Mouse (Mus musculus) lung, embryonic 14.5 days (tissue): ENCODE measurements around the gene Fam83f. TPM values are rescaled to one million over a fixed set of nuclear protein-coding genes. Genes with fewer than 3 reads are reported as not detected.
"Not testable (repeated sequence)": the region's sequence is repeated elsewhere in the genome, so short reads cannot be mapped to it uniquely, and the experiment has no call there.

Experiments used
- ATAC-seq: fragments of 200-750 bp; cut with Nextera tagmentation; 2 replicates; pipeline ENCODE4 v1.8.0; 2017; ENCODE audit warnings: mild to moderate bottlenecking, moderate TSS enrichment, moderate library complexity; ENCODE audit not compliant: insufficient read depth
- DNase-seq: peaks from one replicate; pipeline ENCODE4 v3.0.0-alpha.2; 2015
- H3K27ac ChIP-seq: fragments of 300-500 bp; sonication (generic); 2 replicates; pipeline ENCODE4 v1.5.1; 2014; ENCODE audit warnings: low read depth, mild to moderate bottlenecking, moderate library complexity
- H3K27me3 ChIP-seq: fragments of 300-500 bp; sonication (generic); 2 replicates; pipeline ENCODE4 v1.6.1; 2014; ENCODE audit warnings: low read length, control low read depth; ENCODE audit not compliant: insufficient read depth
- H3K36me3 ChIP-seq: fragments of 300-500 bp; sonication (generic); 2 replicates; pipeline ENCODE4 v1.6.1; 2014; ENCODE audit warnings: control low read depth; ENCODE audit not compliant: insufficient read depth
- H3K4me1 ChIP-seq: fragments of 300-500 bp; sonication (generic); 2 replicates; pipeline ENCODE4 v1.6.1; 2014; ENCODE audit warnings: antibody characterized with exemption, control low read depth; ENCODE audit not compliant: insufficient read depth
- H3K4me2 ChIP-seq: fragments of 300-500 bp; sonication (generic); 2 replicates; pipeline ENCODE4 v1.6.1; 2014; ENCODE audit warnings: mild to moderate bottlenecking
- H3K4me3 ChIP-seq: fragments of 300-500 bp; sonication (generic); 2 replicates; pipeline ENCODE4 v1.5.1; 2014; ENCODE audit warnings: low read depth, low read length
- H3K9ac ChIP-seq: fragments of 300-500 bp; sonication (generic); 2 replicates; pipeline ENCODE4 v1.6.1; 2014
- H3K9me3 ChIP-seq: fragments of 300-500 bp; sonication (generic); 2 replicates; pipeline ENCODE4 v1.6.1; 2016; ENCODE audit warnings: low read depth, low read length, control low read depth
- CTCF ChIP-seq: IDR thresholded peaks from 2 replicates; pipeline ENCODE4 v1.5.1; 2016; ENCODE audit warnings: antibody characterized with exemption, low read depth
- WGBS: fragments of 180-500 bp; shearing (Covaris S2); extraction: QIAGEN DNeasy Blood & Tissue Kit; methylation state at CpG from one replicate; pipeline ENCODE4 v1.1.7; 2014; 5-methylcytosine and 5-hydroxymethylcytosine counted together
- polyA plus RNA-seq: library from polyadenylated mRNA; unstranded; fragments of >200 nt; fragmentation: Nextera tagmentation; extraction: Ambion mirVana; gene quantifications from 2 replicates; pipeline ENCODE4 v1.2.1, GENCODE M21; 2014

Gene Fam83f
- polyA plus RNA-seq, 1 experiment from 2014 or later: 0.76 TPM

DNA sequence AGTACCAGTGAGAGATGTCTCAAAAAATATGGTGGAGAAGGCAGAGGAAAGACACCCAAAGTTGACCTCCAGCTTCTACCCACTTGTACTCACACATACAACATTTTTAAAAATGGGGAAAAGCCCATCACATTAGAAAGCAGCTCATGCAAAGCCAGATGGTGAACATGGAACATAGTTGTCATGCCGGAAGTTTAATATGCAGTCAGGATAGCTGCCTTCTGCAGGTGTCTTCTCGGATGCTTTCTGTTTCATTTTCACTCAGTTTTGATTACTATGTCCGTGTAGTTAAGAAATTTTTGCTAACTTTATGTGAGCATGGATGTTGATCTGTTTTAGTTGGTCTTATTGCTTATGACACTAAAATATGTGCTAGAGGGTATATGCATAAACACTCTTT, 63.7 kb downstream of the Fam83f start:
- 84% methylated on average over 3 of the region's 3 CpGs for WGBS
- ATAC-seq (no peak), DNase-seq (no peak)
- Histone ChIP-seq H3K4me3 (no peak overlapping the region), H3K4me2 (no peak overlapping the region), H3K9me3 (no peaks in the 10 kb centered on the region), H3K36me3 (no peaks in the 10 kb centered on the region), H3K9ac (no peak overlapping the region), H3K27ac (no peak overlapping the region), H3K4me1 (peaks cover 17% of the 10 kb centered on the region), H3K27me3 (no peaks in the 10 kb centered on the region)
- no peak for TF ChIP-seq CTCF

DNA sequence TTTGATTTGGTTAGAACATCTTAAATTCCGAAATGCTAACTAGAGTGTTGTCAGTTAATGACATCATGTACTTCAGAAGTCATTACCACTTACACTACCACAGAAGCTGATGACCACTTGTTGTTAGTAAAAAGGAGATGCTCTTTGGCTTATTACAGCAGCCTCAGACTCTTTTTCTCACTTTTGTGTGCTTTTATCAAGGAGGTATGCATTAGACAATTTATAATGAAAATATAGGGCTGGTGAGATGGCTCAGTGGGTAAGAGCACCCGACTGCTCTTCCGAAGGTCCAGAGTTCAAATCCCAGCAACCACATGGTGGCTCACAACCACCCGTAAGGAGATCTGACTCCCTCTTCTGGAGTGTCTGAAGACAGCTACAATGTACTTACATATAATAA, 64.1 kb downstream of the Fam83f start:
- H3K4me2 ChIP-seq, H3K9ac ChIP-seq, H3K9me3 ChIP-seq, H3K4me3 ChIP-seq, H3K36me3 ChIP-seq, H3K27ac ChIP-seq, ATAC-seq, DNase-seq, H3K27me3 ChIP-seq: not testable (repeated sequence)
- 85% methylated on average over 3 of the region's 4 CpGs for WGBS
- H3K4me1 ChIP-seq: peaks cover 17% of the 10 kb centered on the region

DNA sequence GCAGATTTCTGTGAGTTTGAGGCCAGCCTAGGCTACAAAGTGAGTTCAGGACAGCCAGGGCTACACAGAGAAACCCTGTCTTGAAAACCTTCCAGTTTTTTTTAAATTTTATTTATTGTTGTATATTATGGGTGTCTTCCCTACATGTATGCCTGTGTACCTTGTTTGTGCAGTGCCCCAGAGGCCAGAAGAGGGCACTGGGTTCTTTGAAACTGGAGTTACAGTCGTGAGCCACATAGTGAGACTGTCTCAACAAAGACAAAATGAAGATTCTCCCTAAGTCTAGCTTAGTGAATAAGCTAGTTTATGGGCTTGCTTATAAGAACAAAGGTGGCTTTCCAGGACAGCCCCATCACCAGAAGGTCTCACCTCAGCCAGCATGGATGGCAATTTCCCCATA, 64.9 kb downstream of the Fam83f start:
- no peak for ATAC-seq
- no peak for DNase-seq
- H3K27me3 ChIP-seq: no peaks in the 10 kb centered on the region
- H3K27ac ChIP-seq: no peak overlapping the region
- WGBS: 65% methylated on average over 1 of the region's 1 CpGs
- no peak overlapping the region for H3K4me2 ChIP-seq
- no peak overlapping the region for H3K9ac ChIP-seq
- TF ChIP-seq CTCF: no peak
- H3K4me3 ChIP-seq: no peak overlapping the region
- H3K4me1 ChIP-seq: peaks cover 15% of the 10 kb centered on the region
- no peaks in the 10 kb centered on the region for H3K9me3 ChIP-seq
- no peaks in the 10 kb centered on the region for H3K36me3 ChIP-seq

DNA sequence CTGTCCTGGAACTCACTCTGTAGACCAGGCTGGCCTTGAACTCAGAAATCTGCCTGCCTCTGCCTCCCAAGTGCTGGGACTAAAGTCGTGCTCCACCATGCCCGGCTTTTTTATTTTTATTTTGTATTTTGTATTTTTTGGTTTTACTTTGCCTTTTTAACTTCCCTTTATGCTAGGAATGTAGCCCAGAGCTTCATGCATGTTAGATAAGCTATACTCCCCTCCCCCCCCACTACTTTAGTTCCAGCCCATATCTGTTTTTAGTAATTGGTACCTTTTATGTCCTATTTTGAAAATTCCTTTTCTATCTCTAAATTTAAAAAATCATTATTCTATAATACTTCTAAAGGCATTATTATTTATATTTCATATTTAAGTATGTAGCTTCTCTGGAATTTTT, 66.6 kb downstream of the Fam83f start:
- H3K9ac ChIP-seq: no peak overlapping the region
- TF ChIP-seq CTCF: no peak

DNA sequence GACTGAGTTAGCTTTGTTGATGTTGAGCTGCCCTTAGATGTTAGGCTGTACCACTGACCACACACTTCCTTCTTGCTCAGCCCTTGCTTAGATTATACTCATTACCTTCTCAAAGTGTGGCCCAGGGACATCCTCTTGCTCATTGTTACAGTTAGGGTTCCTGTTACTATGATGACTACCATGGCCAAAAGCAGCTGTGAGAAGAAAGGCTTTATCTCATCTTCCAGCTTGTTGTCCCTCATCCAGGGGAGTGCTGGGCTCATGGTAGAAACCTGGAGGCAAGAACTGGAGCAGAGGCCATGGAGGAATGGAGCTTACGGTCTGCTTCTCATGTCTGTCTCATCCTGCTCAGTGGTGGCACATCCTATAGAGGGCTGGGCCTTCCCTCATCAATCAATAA, 68.3 kb downstream of the Fam83f start:
- WGBS: 81% methylated on average over 1 of the region's 1 CpGs
- TF ChIP-seq CTCF: no peak
- H3K4me1 ChIP-seq: 0 out of 2 replicates have a peak, but pooled peaks cover 6% of the 10 kb centered on the region
- no peak overlapping the region for H3K4me2 ChIP-seq
- H3K27ac ChIP-seq: 0 out of 2 replicates have a peak overlapping the region, but pooled peaks have one; percentile 1
- H3K9ac ChIP-seq: no peak overlapping the region
- DNase-seq: no peak
- no peak for ATAC-seq
- no peaks in the 10 kb centered on the region for H3K36me3 ChIP-seq
- no peaks in the 10 kb centered on the region for H3K27me3 ChIP-seq
- no peaks in the 10 kb centered on the region for H3K9me3 ChIP-seq
- H3K4me3 ChIP-seq: no peak overlapping the region

More for the DNA sequence above, 66.6 kb downstream of the Fam83f start:
- Histone ChIP-seq H3K4me3 (no peak overlapping the region), H3K36me3 (no peaks in the 10 kb centered on the region), H3K9me3 (no peaks in the 10 kb centered on the region), H3K27me3 (no peaks in the 10 kb centered on the region), H3K4me1 (0 out of 2 replicates have a peak, but pooled peaks cover 6% of the 10 kb centered on the region), H3K4me2 (no peak overlapping the region), H3K27ac (no peak overlapping the region)
- DNase-seq (no peak), ATAC-seq (no peak)
- 98% methylated on average over 2 of the region's 2 CpGs for WGBS

DNA sequence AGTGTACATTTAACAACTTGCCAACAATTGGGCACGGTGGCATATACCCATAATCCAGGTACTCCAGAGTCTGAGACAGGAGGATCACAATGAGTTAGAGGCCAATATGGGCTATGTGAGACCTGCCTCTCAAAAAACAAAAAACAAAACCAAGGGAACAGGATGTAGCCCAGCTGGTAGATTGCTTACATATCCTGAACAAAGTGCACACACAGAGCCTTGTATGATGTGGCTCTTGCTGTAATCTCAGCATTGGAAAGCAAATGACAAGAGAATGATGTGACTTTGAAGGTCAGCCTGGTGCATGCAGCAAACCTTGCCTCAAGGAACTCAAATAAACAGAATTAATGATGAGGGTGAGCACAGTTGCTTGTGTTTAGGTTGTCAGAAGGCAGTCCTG, 70.2 kb downstream of the Fam83f start:
- no peak for DNase-seq
- Histone ChIP-seq H3K4me3 (no peak overlapping the region), H3K4me1 (0 out of 2 replicates have a peak, but pooled peaks cover 6% of the 10 kb centered on the region), H3K9me3 (no peaks in the 10 kb centered on the region), H3K36me3 (no peaks in the 10 kb centered on the region), H3K27me3 (no peaks in the 10 kb centered on the region), H3K4me2 (no peak overlapping the region), H3K27ac (no peak overlapping the region), H3K9ac (no peak overlapping the region)
- no peak for TF ChIP-seq CTCF
- no peak for ATAC-seq
- 79% methylated on average over 1 of the region's 1 CpGs for WGBS

DNA sequence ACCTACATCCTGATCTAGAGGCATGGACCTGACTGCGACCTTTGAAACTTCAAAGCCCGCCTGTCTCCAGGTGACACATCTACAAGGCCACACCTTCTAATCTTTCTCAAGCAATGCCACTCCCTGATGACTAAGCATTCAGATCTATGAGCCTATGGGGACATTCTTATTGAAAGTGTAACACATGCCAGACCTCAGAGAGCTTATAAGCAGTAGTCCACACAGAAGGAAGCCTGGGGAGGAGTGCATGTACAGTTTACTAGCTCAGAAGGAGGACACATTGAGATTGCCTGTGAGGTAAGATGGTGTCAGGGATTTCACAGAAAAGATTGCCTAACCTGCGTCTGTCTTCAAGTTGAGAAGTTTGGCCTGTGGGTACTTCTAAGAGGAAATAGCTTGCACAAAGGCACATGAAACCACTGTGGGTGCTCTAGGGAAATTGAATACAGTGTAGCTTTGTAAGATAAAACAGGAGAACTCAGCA, 71.4 kb downstream of the Fam83f start:
- no peaks in the 10 kb centered on the region for H3K36me3 ChIP-seq
- ATAC-seq (no peak), DNase-seq (no peak)
- no peak overlapping the region for H3K9ac ChIP-seq
- H3K9me3 ChIP-seq: no peaks in the 10 kb centered on the region
- no peaks in the 10 kb centered on the region for H3K27me3 ChIP-seq
- WGBS: 81% methylated on average over 3 of the region's 3 CpGs
- H3K4me1 ChIP-seq: 0 out of 2 replicates have a peak, but pooled peaks cover 6% of the 10 kb centered on the region
- H3K4me2 ChIP-seq: no peak overlapping the region
- no peak for TF ChIP-seq CTCF
- no peak overlapping the region for H3K4me3 ChIP-seq
- H3K27ac ChIP-seq: no peak overlapping the region

DNA sequence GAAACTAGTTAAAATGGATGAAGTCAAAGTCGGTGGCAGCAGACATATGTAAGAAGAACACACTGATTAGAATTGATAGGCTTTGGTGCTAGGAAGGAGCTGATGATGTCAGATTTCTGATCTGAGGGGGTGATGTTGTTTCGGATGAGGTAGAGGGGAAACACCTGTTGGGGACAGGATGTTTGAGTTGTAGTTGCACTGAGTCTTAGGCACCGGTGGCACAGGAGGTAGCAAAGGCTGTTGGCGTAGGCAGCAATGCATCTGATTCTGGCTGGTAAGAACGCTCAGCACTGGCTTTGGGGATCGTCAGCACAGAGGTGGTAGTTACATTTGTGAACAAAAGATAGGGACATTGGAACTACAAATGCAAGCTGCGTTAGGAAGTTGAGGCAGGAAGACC, 72.0 kb downstream of the Fam83f start:
- Histone ChIP-seq H3K4me1 (0 out of 2 replicates have a peak, but pooled peaks cover 6% of the 10 kb centered on the region), H3K36me3 (no peaks in the 10 kb centered on the region), H3K4me2 (no peak overlapping the region), H3K27ac (no peak overlapping the region), H3K4me3 (no peak overlapping the region), H3K9me3 (no peaks in the 10 kb centered on the region), H3K27me3 (no peaks in the 10 kb centered on the region), H3K9ac (no peak overlapping the region)
- 79% methylated on average over 7 of the region's 7 CpGs for WGBS
- DNase-seq (no peak), ATAC-seq (no peak)
- no peak for TF ChIP-seq CTCF
